Mouse (Mus musculus): ENCODE results near the gene Mettl11b. TPM values are rescaled to one million over a fixed set of nuclear protein-coding genes. Genes with fewer than 3 reads are reported as not detected.

Mettl11b gene
- total and polyA plus RNA-seq, 3 experiments: 0.53 to 3.4 (median 2.3) TPM

DNA sequence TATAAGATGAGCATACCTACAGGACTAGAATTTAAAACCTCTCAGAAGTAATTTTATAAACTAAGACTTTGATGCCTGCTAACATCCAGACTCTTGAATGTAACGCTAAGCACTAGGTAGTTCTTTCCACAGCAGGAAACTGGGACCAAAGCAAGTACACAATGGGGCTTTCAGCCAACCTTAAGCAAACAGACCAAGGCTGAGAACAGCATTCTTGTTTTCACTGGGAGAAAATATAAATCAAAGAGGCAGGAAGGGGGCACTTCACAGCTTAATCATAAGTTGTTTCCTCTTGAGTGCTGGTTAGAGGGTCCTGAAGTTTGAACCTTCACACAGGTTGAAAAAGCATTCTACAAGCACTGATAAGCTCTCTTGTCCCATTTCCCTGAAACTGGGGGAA is 1.1 kb downstream of the Mettl11b start:
- TF ChIP-seq EP300 (IDR thresholded peaks at IDR 0.05; ENCODE audit: insufficient read depth, low read depth, low read length) (no peak), CTCF (IDR thresholded peaks at IDR 0.05) (no peak)
- Histone ChIP-seq H3K36me3 (ENCODE audit: control insufficient read depth, insufficient read depth, low read length) (no peaks in the 10 kb centered on the region), H3K27me3 (ENCODE audit: control insufficient read depth, insufficient read depth, low read length) (no peaks in the 10 kb centered on the region), H3K4me3 (no peak overlapping the region), H3K9ac (ENCODE audit: low read depth, low read length) (no peak overlapping the region), H3K27ac (no peak overlapping the region), H3K79me2 (replicated peaks; ENCODE audit: control insufficient read depth, insufficient read depth, low read length) (no peaks in the 10 kb centered on the region), H3K4me1 (ENCODE audit: control insufficient read depth, insufficient read depth, low read length) (no peaks in the 10 kb centered on the region)
- no peak for DNase-seq
- 18% methylated on average over 1 of the region's 1 CpGs for WGBS
- intact Hi-C loops (cut with DNase I): no loop called here

GRCm38 (mm10) chr1:163708618-163709017 is 16.4 kb downstream of the Mettl11b start:
- no peak overlapping the region for H3K9ac ChIP-seq (ENCODE audit: low read depth, low read length)
- DNase-seq: no peak
- no peak for TF ChIP-seq EP300 (IDR thresholded peaks at IDR 0.05; ENCODE audit: insufficient read depth, low read depth, low read length)
- TF ChIP-seq POLR2A (IDR thresholded peaks at IDR 0.05; ENCODE audit: insufficient read depth, low read depth, low read length): no peak
- no peak for TF ChIP-seq CTCF (IDR thresholded peaks at IDR 0.05)
- no peak overlapping the region for H3K27ac ChIP-seq
- intact Hi-C loops (cut with DNase I): no loop called here
- no peaks in the 10 kb centered on the region for H3K27me3 ChIP-seq (ENCODE audit: control insufficient read depth, insufficient read depth, low read length)
- no peaks in the 10 kb centered on the region for H3K36me3 ChIP-seq (ENCODE audit: control insufficient read depth, insufficient read depth, low read length)
- WGBS: 23% methylated on average over 2 of the region's 2 CpGs
- H3K4me3 ChIP-seq: no peak overlapping the region
- H3K79me2 ChIP-seq (replicated peaks; ENCODE audit: control insufficient read depth, insufficient read depth, low read length): no peaks in the 10 kb centered on the region
- H3K4me1 ChIP-seq (ENCODE audit: control insufficient read depth, insufficient read depth, low read length): no peaks in the 10 kb centered on the region

DNA sequence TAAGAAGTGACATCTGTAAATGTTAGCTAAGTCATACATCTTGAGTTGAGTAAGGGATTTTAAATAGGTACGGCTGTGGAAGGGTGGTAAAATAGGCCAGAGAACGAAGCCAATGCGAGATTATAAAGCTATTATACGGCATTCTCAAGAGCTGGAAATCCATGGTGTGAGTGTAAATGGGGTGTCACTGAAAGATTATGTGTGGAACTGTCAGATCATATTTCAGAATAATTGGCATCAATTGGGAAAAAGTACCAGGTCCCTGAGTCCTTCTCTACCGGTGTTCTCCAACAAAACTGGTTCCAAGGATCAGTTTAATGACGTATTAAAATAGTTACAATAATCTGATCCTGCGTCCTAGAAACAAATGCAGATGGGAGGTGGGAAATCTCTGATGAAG is 24.5 kb downstream of the Mettl11b start:
- Histone ChIP-seq H3K27me3 (ENCODE audit: control insufficient read depth, insufficient read depth, low read length) (no peaks in the 10 kb centered on the region), H3K79me2 (replicated peaks; ENCODE audit: control insufficient read depth, insufficient read depth, low read length) (no peaks in the 10 kb centered on the region), H3K27ac (no peak overlapping the region), H3K36me3 (ENCODE audit: control insufficient read depth, insufficient read depth, low read length) (no peaks in the 10 kb centered on the region), H3K4me3 (no peak overlapping the region), H3K4me1 (ENCODE audit: control insufficient read depth, insufficient read depth, low read length) (no peaks in the 10 kb centered on the region), H3K9ac (ENCODE audit: low read depth, low read length) (no peak overlapping the region)
- 92% methylated on average over 7 of the region's 7 CpGs for WGBS
- no peak for DNase-seq
- intact Hi-C loops (cut with DNase I): no loop called here
- TF ChIP-seq POLR2A (IDR thresholded peaks at IDR 0.05; ENCODE audit: insufficient read depth, low read depth, low read length): no peak

- WGBS: 65% methylated on average over 3 of the region's 3 CpGs
- intact Hi-C loops (cut with DNase I): no loop called here
- H3K4me3 ChIP-seq: no peak overlapping the region
- no peaks in the 10 kb centered on the region for H3K36me3 ChIP-seq (ENCODE audit: control insufficient read depth, insufficient read depth, low read length)
- H3K4me1 ChIP-seq (ENCODE audit: control insufficient read depth, insufficient read depth, low read length): no peaks in the 10 kb centered on the region
- no peak for DNase-seq
- H3K27ac ChIP-seq: no peak overlapping the region
- H3K9ac ChIP-seq (ENCODE audit: low read depth, low read length): no peak overlapping the region
- H3K27me3 ChIP-seq (ENCODE audit: control insufficient read depth, insufficient read depth, low read length): no peaks in the 10 kb centered on the region
- H3K79me2 ChIP-seq (replicated peaks; ENCODE audit: control insufficient read depth, insufficient read depth, low read length): no peaks in the 10 kb centered on the region
- TF ChIP-seq POLR2A (IDR thresholded peaks at IDR 0.05; ENCODE audit: insufficient read depth, low read depth, low read length) (no peak), CTCF (IDR thresholded peaks at IDR 0.05) (no peak), EP300 (IDR thresholded peaks at IDR 0.05; ENCODE audit: insufficient read depth, low read depth, low read length) (no peak)
These were observed 25.3 kb downstream of the Mettl11b start for GRCm38 (mm10) chr1:163699702-163700101.

DNA sequence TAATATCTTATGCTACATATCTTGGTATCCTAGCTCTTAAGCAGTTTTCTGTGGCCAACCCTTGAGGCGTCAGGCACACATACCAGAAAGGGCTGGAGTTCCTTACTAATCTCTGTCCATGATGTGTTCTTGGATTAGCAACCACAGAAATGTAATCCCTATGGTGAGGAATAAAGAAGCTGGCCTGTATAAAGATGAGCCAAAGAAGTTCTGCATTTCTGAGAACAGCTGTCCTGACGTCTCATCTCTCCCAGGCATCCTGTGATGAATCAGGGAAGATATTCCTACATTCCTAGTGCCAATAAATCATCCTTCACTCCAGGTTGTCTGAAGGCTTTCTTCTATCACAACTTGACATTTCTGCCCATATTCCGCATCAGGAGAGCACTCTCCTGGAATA is 33.2 kb downstream of the Mettl11b start:
- no peak overlapping the region for H3K27ac ChIP-seq
- no peaks in the 10 kb centered on the region for H3K36me3 ChIP-seq (ENCODE audit: control insufficient read depth, insufficient read depth, low read length)
- H3K4me3 ChIP-seq: no peak overlapping the region
- TF ChIP-seq POLR2A (IDR thresholded peaks at IDR 0.05; ENCODE audit: insufficient read depth, low read depth, low read length) (no peak), EP300 (IDR thresholded peaks at IDR 0.05; ENCODE audit: insufficient read depth, low read depth, low read length) (no peak)
- H3K9ac ChIP-seq (ENCODE audit: low read depth, low read length): no peak overlapping the region
- no peak for DNase-seq
- intact Hi-C loops (cut with DNase I): no loop called here
- no peaks in the 10 kb centered on the region for H3K27me3 ChIP-seq (ENCODE audit: control insufficient read depth, insufficient read depth, low read length)
- H3K79me2 ChIP-seq (replicated peaks; ENCODE audit: control insufficient read depth, insufficient read depth, low read length): no peaks in the 10 kb centered on the region
- H3K4me1 ChIP-seq (ENCODE audit: control insufficient read depth, insufficient read depth, low read length): no peaks in the 10 kb centered on the region
- 72% methylated on average over 3 of the region's 3 CpGs for WGBS

DNA sequence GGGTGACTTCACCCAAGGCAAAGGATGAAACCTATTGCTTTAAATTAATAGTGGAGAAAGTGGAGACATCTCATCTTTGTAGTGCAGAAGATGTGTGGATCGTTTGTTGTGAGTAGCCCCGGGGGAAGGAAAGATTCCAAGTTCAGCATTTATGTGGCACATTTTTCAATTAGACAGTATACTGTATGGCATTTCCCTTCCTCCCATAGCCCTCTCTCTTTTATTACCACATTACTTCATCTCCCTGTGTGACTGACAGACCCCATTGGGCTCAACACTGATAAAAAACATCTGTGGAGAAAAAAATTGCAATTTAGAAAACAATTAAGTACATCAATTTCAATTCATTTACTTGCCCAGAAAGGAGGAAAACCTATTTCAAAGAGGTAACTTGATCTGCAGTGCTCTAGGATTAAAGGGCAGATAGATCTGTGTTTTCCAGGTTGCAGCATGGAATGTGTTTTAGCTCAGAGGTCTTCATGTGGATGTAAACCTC is 42.0 kb downstream of the Mettl11b start:
- no peak overlapping the region for H3K27ac ChIP-seq
- no peak overlapping the region for H3K4me3 ChIP-seq
- no peak overlapping the region for H3K9ac ChIP-seq (ENCODE audit: low read depth, low read length)
- intact Hi-C loops (cut with DNase I): no loop called here
- peaks cover 2% of the 10 kb centered on the region; the same call in 1 of the 2 replicates for H3K27me3 ChIP-seq (ENCODE audit: control insufficient read depth, insufficient read depth, low read length)
- WGBS: 78% methylated on average over 2 of the region's 2 CpGs
- no peak for DNase-seq
- peaks cover 1% of the 10 kb centered on the region; the same call in 1 of the 2 replicates for H3K79me2 ChIP-seq (replicated peaks; ENCODE audit: control insufficient read depth, insufficient read depth, low read length)
- no peaks in the 10 kb centered on the region for H3K4me1 ChIP-seq (ENCODE audit: control insufficient read depth, insufficient read depth, low read length)
- H3K36me3 ChIP-seq (ENCODE audit: control insufficient read depth, insufficient read depth, low read length): no peaks in the 10 kb centered on the region
- TF ChIP-seq EP300 (IDR thresholded peaks at IDR 0.05; ENCODE audit: insufficient read depth, low read depth, low read length) (no peak), POLR2A (IDR thresholded peaks at IDR 0.05; ENCODE audit: insufficient read depth, low read depth, low read length) (no peak), CTCF (IDR thresholded peaks at IDR 0.05) (no peak)

All from heart, adult 2 months (tissue).